Mouse (Mus musculus) T-helper 17 cell (primary cell): Measurements from ENCODE around the gene Zfp64.
"Not testable (repeated sequence)": the region's sequence is repeated elsewhere in the genome, so short reads cannot be mapped to it uniquely, and the experiment has no call there.

ENCODE experiments used
- in situ Hi-C, 2 experiments: fragments of 300-600 bp; cut with MboI, MseI; formaldehyde crosslinking; loops; 1 replicate in 1 of 2; 2 replicates in 1 of 2; pipeline ENCODE4 v1.15.1; 2025; ENCODE audit warnings: high pct_unique_total_duplicates in 2 of 2

Zfp64 gene

DNA sequence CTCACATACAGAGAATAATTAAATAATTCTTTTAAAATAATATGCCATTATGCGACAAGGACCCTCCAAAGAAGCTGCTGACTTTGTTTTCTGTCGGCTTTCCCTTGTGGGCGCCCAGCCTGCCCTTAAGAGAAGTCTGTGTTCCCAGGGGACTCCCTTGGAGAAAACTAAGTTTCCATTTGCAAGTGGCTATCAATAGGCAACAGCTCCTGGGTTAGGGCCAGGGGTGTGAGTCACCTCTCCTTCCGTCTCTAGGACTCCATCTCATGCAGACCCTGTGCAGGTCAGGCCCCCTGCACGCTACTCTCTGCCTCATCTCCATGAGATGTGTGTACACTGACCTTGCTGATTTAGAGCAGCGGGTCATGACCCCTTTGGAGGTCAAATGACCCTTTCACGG, 57.5 kb downstream of the Zfp64 start:
- in situ Hi-C loops: no loop called here

GRCm38 (mm10) chr2:168895531-168895930, 59.9 kb downstream of the Zfp64 start:
- in situ Hi-C loops: no loop called here

DNA sequence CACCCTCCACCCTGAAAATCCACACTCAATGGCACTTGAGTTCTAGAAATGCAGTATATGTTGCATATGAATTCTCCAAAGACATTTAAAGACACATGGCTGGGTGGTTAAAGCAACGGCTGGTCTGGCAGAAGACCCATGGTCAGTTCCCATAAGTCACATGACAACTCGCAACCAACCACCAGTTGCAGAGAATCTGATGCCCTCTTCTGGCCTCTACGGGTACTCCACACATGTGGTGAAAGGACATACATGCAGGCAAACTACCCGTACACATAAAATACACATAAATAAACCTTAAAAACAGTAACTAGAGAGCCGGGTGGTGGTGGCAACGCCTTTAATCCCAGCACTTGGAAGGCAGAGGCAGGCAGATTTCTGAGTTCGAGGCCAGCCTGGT, 60.6 kb downstream of the Zfp64 start:
- in situ Hi-C loops: no loop called here

DNA sequence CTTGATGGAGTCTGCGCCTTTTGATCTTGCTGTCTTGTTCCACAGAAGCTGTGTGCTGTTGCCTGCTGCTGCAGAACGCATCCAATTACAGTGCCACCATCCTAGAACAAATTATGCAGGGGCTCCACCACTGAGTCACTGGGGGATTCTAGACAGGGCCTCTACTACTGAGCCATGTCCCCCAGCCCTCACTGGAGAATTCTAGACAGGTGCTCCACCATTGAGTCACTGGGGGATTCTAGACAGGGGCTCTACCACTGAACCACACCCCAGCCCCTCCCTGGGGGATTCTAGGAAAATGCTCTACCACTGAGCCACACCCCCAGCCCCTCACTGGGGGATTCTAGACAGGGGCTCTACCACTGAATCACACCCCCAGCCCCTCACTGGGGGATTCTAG, 63.3 kb downstream of the Zfp64 start:
- in situ Hi-C loops: no loop called here

DNA sequence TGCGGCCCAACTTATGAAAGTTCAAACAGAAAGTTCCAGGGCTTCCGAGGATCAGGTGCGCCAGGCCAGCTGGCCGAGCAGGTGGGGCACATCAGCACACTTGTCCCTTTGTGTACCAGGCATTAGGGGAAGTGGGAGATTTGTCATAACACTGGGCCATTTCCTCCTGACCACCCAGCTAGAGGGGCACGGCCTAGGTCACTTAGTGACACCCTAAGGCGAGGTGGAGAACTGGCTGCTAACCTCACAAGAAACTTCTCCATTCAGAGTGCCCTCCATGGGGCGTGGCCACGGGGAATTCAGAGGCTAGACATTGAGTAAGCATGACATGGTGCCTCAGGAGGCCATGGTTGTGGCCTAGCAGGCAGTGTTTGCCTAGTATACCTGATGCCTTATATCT, 70.7 kb downstream of the Zfp64 start:
- in situ Hi-C loops: no loop called here

- in situ Hi-C loops: no loop called here
These were observed 72.4 kb downstream of the Zfp64 start for GRCm38 (mm10) chr2:168882997-168883396.

DNA sequence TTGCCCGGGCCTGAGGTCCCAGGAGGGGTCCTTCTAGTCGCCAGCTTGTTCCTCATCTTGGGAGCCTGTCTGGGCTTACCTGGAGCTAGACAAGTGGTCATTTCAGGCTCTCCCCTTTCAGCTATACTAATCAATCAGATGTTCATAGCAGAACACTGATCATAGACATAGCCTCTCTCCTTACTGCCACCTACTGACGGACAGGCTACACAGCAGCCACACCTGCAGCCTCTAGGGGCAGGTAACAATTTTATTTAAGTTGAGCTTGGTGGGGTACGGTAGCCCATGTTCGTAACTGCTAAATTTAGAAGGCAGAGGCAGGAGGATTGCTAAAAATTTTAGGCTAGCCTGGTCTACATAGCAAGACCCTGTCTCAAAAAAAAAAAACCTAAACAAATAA, 73.5 kb downstream of the Zfp64 start:
- in situ Hi-C loops: no loop called here

DNA sequence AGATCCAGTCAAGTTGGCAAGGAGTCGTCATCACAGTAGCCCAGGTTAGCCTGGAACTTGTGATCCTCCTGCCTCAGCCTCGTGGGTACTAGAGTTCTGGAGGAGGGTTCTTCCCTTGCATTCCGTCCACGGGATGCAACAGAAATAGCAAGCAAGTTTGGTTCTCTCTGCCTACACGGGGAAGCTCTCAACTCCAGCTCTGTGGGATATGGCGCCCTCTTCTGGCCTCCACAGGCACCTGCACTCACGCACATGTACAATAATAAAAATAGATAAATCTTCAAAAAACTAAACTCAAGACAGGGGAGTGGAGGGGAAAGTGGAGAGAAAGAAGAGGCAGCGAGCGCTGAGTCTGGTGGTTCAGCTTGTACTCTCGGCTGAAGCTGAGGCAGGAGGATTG, 75.8 kb downstream of the Zfp64 start:
- in situ Hi-C loops: no loop called here

DNA sequence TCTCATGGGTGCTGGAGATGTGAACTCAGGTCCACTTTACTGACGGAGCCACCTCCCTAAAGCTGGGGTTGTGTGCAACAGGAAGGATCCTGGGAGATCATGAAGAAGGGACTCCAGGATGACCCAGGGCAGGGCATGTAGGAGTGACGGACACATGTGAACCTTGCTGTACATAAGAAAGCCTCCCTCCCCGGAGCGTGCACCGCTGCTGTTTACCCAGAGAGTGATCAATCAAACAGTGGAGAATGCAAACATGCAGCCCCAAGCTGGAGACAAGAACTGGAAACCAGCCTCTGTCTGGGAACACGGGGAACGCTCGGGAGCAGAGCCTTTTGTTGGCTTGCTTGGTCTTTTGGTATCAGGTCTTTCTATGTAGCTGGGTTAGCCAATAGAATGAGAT, 76.7 kb downstream of the Zfp64 start:
- in situ Hi-C loops: no loop called here

- in situ Hi-C loops: no loop called here
These were observed 77.2 kb downstream of the Zfp64 start for GRCm38 (mm10) chr2:168878158-168878557.

GRCm38 (mm10) chr2:168876631-168877030, 78.8 kb downstream of the Zfp64 start:
- in situ Hi-C loops: no loop called here

GRCm38 (mm10) chr2:168874498-168874897, 80.9 kb downstream of the Zfp64 start:
- in situ Hi-C loops: no loop called here

- in situ Hi-C loops: no loop called here
These were observed 83.4 kb downstream of the Zfp64 start for GRCm38 (mm10) chr2:168871767-168872511.

GRCm38 (mm10) chr2:168870480-168870879, 84.9 kb downstream of the Zfp64 start:
- in situ Hi-C loops: no loop called here

DNA sequence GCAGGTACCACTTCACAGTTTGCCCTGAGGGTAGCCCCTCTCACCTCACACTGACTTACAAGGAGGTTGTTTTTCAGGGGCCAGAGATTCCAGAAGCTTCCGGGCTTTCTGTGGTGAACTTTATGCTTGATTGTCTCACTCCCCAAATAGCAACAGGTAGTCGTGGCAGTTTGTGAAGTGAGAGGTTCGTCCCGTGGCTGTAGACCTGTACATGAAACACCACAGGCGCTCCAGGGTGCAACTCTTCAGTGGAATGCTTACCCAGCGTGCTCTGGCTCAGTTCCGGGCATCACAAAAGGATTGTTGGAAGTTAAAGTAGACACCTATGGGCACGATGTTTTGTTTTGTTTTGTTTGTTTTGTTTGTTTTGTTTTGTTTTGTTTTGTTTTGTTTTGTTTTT, 88.4 kb downstream of the Zfp64 start:
- in situ Hi-C loops: no loop called here

- in situ Hi-C loops: no loop called here
These were observed 89.0 kb downstream of the Zfp64 start for GRCm38 (mm10) chr2:168866436-168866835.

- in situ Hi-C loops: no loop called here
These were observed 90.5 kb downstream of the Zfp64 start for GRCm38 (mm10) chr2:168864905-168865304.

DNA sequence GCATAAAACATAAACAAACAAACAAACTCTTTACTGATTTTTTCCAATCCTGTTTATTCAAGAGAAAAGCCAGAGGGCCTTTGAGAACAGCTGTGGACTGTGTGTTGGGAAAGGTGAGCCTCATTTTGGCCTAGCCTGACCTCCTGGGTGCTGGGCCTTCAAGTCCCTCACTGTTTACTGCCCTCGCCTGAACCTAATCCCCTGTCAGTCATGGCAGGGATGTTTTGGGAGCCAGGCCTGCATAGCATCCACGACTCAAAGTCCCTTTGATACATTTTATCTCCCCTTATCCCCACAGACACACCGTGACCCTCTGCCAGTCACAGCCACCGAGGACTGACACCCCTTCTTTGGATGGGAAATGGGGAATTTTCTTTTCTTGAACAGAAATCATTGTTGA, 92.7 kb downstream of the Zfp64 start:
- in situ Hi-C loops: no loop called here

DNA sequence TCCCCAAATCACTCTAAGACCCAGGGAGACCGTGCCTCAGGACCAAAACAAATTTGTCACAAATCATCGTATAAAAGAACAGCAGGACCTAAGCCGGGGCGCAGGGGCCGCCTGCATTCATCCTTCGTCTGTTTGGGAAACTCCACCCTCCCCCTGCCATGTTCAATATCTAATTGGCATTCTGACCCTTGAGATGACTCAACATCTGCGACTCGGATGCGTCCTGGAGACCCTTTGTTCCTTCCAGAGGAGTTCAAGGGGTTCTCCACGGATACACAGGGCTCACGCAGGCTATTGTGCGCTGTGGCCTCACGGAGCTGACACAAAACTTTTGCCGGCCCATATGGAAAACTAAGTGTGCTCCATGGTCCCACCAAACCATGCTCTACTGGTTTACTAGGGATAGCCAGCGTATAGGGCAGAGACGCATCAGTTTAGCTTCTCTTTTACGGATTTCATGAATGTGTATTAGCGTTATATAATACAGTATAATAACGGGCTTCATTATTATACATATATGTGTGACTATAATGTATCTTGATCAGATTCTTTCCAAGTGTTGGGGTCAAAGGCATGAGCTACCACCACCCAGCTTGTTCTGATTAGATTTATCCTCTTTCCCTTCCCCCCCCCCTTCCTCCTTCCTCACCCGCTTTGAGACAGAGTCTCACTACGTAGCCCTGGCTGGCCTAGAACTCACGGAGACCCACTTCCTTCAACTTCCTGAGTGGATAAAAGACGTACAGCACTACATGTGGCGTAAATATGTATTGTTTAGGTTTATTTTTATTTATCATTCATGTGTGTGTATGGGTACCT, 94.3 kb downstream of the Zfp64 start:
- in situ Hi-C loops: no loop called here

DNA sequence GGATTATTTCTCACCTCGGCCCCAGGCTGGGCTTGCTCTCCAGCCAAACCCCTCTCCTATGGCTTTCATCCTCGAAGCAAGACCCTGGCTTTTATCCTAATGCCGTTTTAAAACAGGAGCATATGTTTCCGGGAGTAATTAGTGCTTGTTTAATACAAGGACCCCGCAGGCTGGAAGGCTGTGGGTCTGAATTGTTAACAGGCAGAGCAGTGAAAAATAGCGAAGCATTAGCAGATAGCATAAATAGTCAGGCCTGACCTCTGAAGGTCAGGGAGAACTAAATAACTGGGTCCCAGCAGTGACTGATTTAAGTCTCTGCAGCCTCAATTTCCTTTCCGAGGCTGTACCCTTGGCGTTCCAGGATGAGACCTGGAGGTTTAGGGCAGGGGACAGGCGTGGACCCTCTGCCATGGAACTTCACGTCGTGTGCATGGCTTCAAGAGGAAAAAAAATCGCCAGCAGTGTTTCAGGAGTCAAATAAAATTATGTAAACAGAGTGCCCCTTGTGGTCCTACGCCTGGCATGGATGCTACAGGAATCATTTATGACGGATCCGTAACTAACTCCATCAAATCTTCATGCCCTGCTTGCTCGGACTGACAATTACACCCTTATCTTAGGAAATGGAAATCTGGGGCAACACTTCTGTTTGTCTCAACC, 95.2 kb downstream of the Zfp64 start:
- in situ Hi-C loops: no loop called here

DNA sequence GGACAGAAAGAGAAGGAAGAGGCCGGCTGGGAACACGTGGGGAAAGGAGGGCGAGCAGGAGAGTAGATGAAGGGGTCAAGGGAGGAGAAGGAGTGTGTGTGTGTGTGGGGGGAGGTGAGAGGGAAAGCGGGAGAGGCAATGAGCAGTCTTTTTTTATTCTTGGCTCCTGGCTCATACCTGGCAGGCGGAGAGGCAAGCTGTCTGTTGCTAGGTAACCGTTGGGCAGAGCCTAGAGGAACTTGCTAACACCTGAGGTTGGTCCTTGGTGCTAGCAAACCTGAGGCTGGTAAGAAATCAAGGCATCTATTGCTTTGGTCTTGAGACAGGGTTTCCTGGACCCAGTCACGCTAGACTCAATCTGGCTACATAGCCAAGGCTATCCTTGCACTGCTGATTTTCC, 98.7 kb downstream of the Zfp64 start:
- in situ Hi-C loops: no loop called here

GRCm38 (mm10) chr2:168854777-168855176, 100.6 kb downstream of the Zfp64 start:
- in situ Hi-C loops: no loop called here

DNA sequence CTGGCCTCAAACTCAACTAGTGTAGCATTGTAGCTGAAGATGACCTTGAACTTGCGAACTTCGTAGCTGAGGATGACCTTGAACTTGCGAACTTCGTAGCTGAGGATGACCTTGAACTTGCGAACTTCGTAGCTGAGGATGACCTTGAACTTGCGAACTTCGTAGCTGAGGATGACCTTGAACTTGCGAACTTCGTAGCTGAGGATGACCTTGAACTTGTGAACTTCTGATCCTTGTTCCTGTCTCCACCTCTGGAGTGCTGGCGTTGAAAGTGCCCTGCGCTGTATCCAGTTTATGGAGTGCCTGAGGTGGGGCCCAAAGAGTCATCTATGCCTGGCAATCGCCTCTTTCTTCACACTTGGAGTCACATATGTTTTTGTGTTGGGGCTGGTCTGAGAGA, 101.5 kb downstream of the Zfp64 start:
- in situ Hi-C loops: not testable (repeated sequence)
